Mouse (Mus musculus): ENCODE data around the gene Kiz.

Gene Kiz

GRCm38 (mm10) chr2:146985807-146986206, 130.1 kb downstream of the Kiz start:
- no peak for DNase-seq

- DNase-seq, result no peak
Observed at GRCm38 (mm10) chr2:146986429-146986828, 130.8 kb downstream of the Kiz start.

GRCm38 (mm10) chr2:147007265-147007664, 151.6 kb downstream of the Kiz start:
- no peak for DNase-seq

GRCm38 (mm10) chr2:147009084-147009483, 153.4 kb downstream of the Kiz start:
- DNase-seq, result no peak

GRCm38 (mm10) chr2:147010141-147010540, 154.5 kb downstream of the Kiz start:
- no peak for DNase-seq

- DNase-seq, result peak; percentile 8
Observed at GRCm38 (mm10) chr2:147010952-147011351, 155.3 kb downstream of the Kiz start.

GRCm38 (mm10) chr2:147011474-147012140, 155.9 kb downstream of the Kiz start:
- DNase-seq, result peak; percentile 17

- no peak for DNase-seq
Observed at GRCm38 (mm10) chr2:147012141-147012622, 156.5 kb downstream of the Kiz start.

- peak; percentile 96 for DNase-seq
Observed at GRCm38 (mm10) chr2:147012623-147013184, 157.0 kb downstream of the Kiz start, which contains the start of gene Xrn2. Xrn2 (plus strand) TSS chr2:147012996.

GRCm38 (mm10) chr2:147013194-147013969, 157.7 kb downstream of the Kiz start:
- peak; percentile 92 for DNase-seq

GRCm38 (mm10) chr2:147014101-147014886, 158.6 kb downstream of the Kiz start:
- no peak for DNase-seq

All from thymus, postnatal 14 days (tissue).